Mouse (Mus musculus): ENCODE results near the gene Afmid. TPM values are rescaled to one million over a fixed set of nuclear protein-coding genes. Genes with fewer than 3 reads are reported as not detected.

The Afmid gene
- polyA plus RNA-seq, 1 experiment from 2014 or later: 8.5 TPM

- H3K36me3 ChIP-seq (ENCODE audit: control insufficient read depth, insufficient read depth, low read length): no peaks in the 10 kb centered on the region
- no peak overlapping the region for H3K4me2 ChIP-seq (ENCODE audit: low read length)
- H3K4me1 ChIP-seq (ENCODE audit: control insufficient read depth, insufficient read depth, low read depth, low read length): peaks cover 8% of the 10 kb centered on the region
- 39% methylated on average over 11 of the region's 11 CpGs for WGBS
- no peak overlapping the region for H3K4me3 ChIP-seq (ENCODE audit: low read length)
- no peak for ATAC-seq
- H3K27me3 ChIP-seq (replicated peaks; ENCODE audit: control insufficient read depth, insufficient read depth, low read length): peaks cover 10% of the 10 kb centered on the region; the same call in 1 of the 2 replicates
- H3K9me3 ChIP-seq (ENCODE audit: control insufficient read depth, low read length): no peaks in the 10 kb centered on the region
- H3K27ac ChIP-seq (ENCODE audit: low read depth, low read length): no peak overlapping the region
- H3K9ac ChIP-seq (ENCODE audit: low read depth, low read length): no peak overlapping the region
Measured at GRCm38 (mm10) chr11:117863174-117863856, 37.6 kb downstream of the Afmid start.

- Histone ChIP-seq H3K4me2 (ENCODE audit: low read length) (no peak overlapping the region), H3K27ac (ENCODE audit: low read depth, low read length) (no peak overlapping the region), H3K9me3 (ENCODE audit: control insufficient read depth, low read length) (no peaks in the 10 kb centered on the region), H3K36me3 (ENCODE audit: control insufficient read depth, insufficient read depth, low read length) (no peaks in the 10 kb centered on the region), H3K27me3 (replicated peaks; ENCODE audit: control insufficient read depth, insufficient read depth, low read length) (peaks cover 10% of the 10 kb centered on the region; the same call in 1 of the 2 replicates), H3K4me1 (ENCODE audit: control insufficient read depth, insufficient read depth, low read depth, low read length) (peaks cover 8% of the 10 kb centered on the region), H3K4me3 (ENCODE audit: low read length) (no peak overlapping the region), H3K9ac (ENCODE audit: low read depth, low read length) (no peak overlapping the region)
- WGBS: 62% methylated on average over 2 of the region's 2 CpGs
- no peak for ATAC-seq
Measured at GRCm38 (mm10) chr11:117864805-117865204, 39.1 kb downstream of the Afmid start.

GRCm38 (mm10) chr11:117865988-117866387 lies 40.3 kb downstream of the Afmid start:
- Histone ChIP-seq H3K36me3 (ENCODE audit: control insufficient read depth, insufficient read depth, low read length) (no peaks in the 10 kb centered on the region), H3K4me1 (ENCODE audit: control insufficient read depth, insufficient read depth, low read depth, low read length) (peaks cover 9% of the 10 kb centered on the region), H3K9me3 (ENCODE audit: control insufficient read depth, low read length) (no peaks in the 10 kb centered on the region), H3K27me3 (replicated peaks; ENCODE audit: control insufficient read depth, insufficient read depth, low read length) (peaks cover 3% of the 10 kb centered on the region; the same call in 1 of the 2 replicates), H3K4me3 (ENCODE audit: low read length) (no peak overlapping the region), H3K27ac (ENCODE audit: low read depth, low read length) (no peak overlapping the region), H3K9ac (ENCODE audit: low read depth, low read length) (no peak overlapping the region), H3K4me2 (ENCODE audit: low read length) (no peak overlapping the region)
- ATAC-seq: 0 out of 2 replicates have a peak, but pooled peaks have one; percentile 18
- WGBS: 9% methylated on average over 6 of the region's 6 CpGs

- Histone ChIP-seq H3K4me3 (ENCODE audit: low read length) (no peak overlapping the region), H3K36me3 (ENCODE audit: control insufficient read depth, insufficient read depth, low read length) (no peaks in the 10 kb centered on the region), H3K4me2 (ENCODE audit: low read length) (no peak overlapping the region), H3K27me3 (replicated peaks; ENCODE audit: control insufficient read depth, insufficient read depth, low read length) (no peaks in the 10 kb centered on the region), H3K4me1 (ENCODE audit: control insufficient read depth, insufficient read depth, low read depth, low read length) (peaks cover 12% of the 10 kb centered on the region), H3K9ac (ENCODE audit: low read depth, low read length) (0 out of 2 replicates have a peak overlapping the region, but pooled peaks have one; percentile 20), H3K27ac (ENCODE audit: low read depth, low read length) (no peak overlapping the region), H3K9me3 (ENCODE audit: control insufficient read depth, low read length) (no peaks in the 10 kb centered on the region)
- WGBS: 32% methylated on average over 12 of the region's 12 CpGs
- ATAC-seq: peak; percentile 29
Measured at GRCm38 (mm10) chr11:117870688-117871365, 45.1 kb downstream of the Afmid start.

GRCm38 (mm10) chr11:117871376-117871775 lies 45.7 kb downstream of the Afmid start:
- Histone ChIP-seq H3K4me2 (ENCODE audit: low read length) (no peak overlapping the region), H3K27ac (ENCODE audit: low read depth, low read length) (no peak overlapping the region), H3K4me3 (ENCODE audit: low read length) (no peak overlapping the region), H3K36me3 (ENCODE audit: control insufficient read depth, insufficient read depth, low read length) (no peaks in the 10 kb centered on the region), H3K4me1 (ENCODE audit: control insufficient read depth, insufficient read depth, low read depth, low read length) (peaks cover 7% of the 10 kb centered on the region), H3K9ac (ENCODE audit: low read depth, low read length) (no peak overlapping the region), H3K27me3 (replicated peaks; ENCODE audit: control insufficient read depth, insufficient read depth, low read length) (no peaks in the 10 kb centered on the region), H3K9me3 (ENCODE audit: control insufficient read depth, low read length) (no peaks in the 10 kb centered on the region)
- ATAC-seq: no peak
- WGBS: 76% methylated on average over 5 of the region's 5 CpGs

GRCm38 (mm10) chr11:117871911-117872584 lies 46.3 kb downstream of the Afmid start:
- no peaks in the 10 kb centered on the region for H3K27me3 ChIP-seq (replicated peaks; ENCODE audit: control insufficient read depth, insufficient read depth, low read length)
- H3K4me3 ChIP-seq (ENCODE audit: low read length): no peak overlapping the region
- no peak for ATAC-seq
- H3K9ac ChIP-seq (ENCODE audit: low read depth, low read length): peak overlapping the region; percentile 76
- no peak overlapping the region for H3K27ac ChIP-seq (ENCODE audit: low read depth, low read length)
- H3K4me2 ChIP-seq (ENCODE audit: low read length): peak overlapping the region; percentile 76
- H3K9me3 ChIP-seq (ENCODE audit: control insufficient read depth, low read length): no peaks in the 10 kb centered on the region
- H3K4me1 ChIP-seq (ENCODE audit: control insufficient read depth, insufficient read depth, low read depth, low read length): peaks cover 7% of the 10 kb centered on the region
- H3K36me3 ChIP-seq (ENCODE audit: control insufficient read depth, insufficient read depth, low read length): no peaks in the 10 kb centered on the region
- WGBS: 62% methylated on average over 12 of the region's 12 CpGs

- Histone ChIP-seq H3K4me2 (ENCODE audit: low read length) (peak within 1 kb of the TSS; percentile 76), H3K27me3 (replicated peaks; ENCODE audit: control insufficient read depth, insufficient read depth, low read length) (no peaks in the 10 kb centered on the region), H3K27ac (ENCODE audit: low read depth, low read length) (peak within 1 kb of the TSS; percentile 41; the same call in 1 of the 2 replicates), H3K9me3 (ENCODE audit: control insufficient read depth, low read length) (no peaks in the 10 kb centered on the region), H3K9ac (ENCODE audit: low read depth, low read length) (peak within 1 kb of the TSS; percentile 76), H3K36me3 (ENCODE audit: control insufficient read depth, insufficient read depth, low read length) (no peaks in the 10 kb centered on the region), H3K4me3 (ENCODE audit: low read length) (peak within 1 kb of the TSS; percentile 66), H3K4me1 (ENCODE audit: control insufficient read depth, insufficient read depth, low read depth, low read length) (peaks cover 9% of the 10 kb centered on the region)
- 2% methylated on average over 51 of the region's 51 CpGs for WGBS
- ATAC-seq: peak; percentile 77
Measured at GRCm38 (mm10) chr11:117872861-117873608, 47.3 kb downstream of the Afmid start, which contains the start of gene Tha1. Tha1 (minus strand) TSS chr11:117873481.

- Histone ChIP-seq H3K27ac (ENCODE audit: low read depth, low read length) (no peak overlapping the region), H3K4me3 (ENCODE audit: low read length) (no peak overlapping the region), H3K27me3 (replicated peaks; ENCODE audit: control insufficient read depth, insufficient read depth, low read length) (no peaks in the 10 kb centered on the region), H3K9me3 (ENCODE audit: control insufficient read depth, low read length) (no peaks in the 10 kb centered on the region), H3K4me1 (ENCODE audit: control insufficient read depth, insufficient read depth, low read depth, low read length) (peaks cover 20% of the 10 kb centered on the region), H3K4me2 (ENCODE audit: low read length) (no peak overlapping the region), H3K36me3 (ENCODE audit: control insufficient read depth, insufficient read depth, low read length) (no peaks in the 10 kb centered on the region), H3K9ac (ENCODE audit: low read depth, low read length) (no peak overlapping the region)
- no peak for ATAC-seq
- WGBS: 61% methylated on average over 4 of the region's 4 CpGs
Measured at GRCm38 (mm10) chr11:117874419-117874818, 48.7 kb downstream of the Afmid start.

Data from hindbrain, embryonic 16.5 days (tissue).